ENCODE assay signal across 7 mouse cellular contexts in genomic region chr13:101213121-101213916, GRCm38 (mm10).
DNase-seq lines count a peak whose midpoint lies in the region; ATAC-seq and TF ChIP-seq lines count a peak whose summit lies in the region.

No protein-coding gene starts in this region.

- no peaks in the 10 kb centered on the region for H3K27me3 ChIP-seq in lung, postnatal 0 days (replicated peaks; ENCODE audit: insufficient read depth, low read length)
- no peaks in the 10 kb centered on the region for H3K27me3 ChIP-seq in embryonic facial prominence, embryonic 12.5 days
- no peaks in the 10 kb centered on the region for H3K27me3 ChIP-seq in hindbrain, embryonic 16.5 days (replicated peaks; ENCODE audit: control insufficient read depth, insufficient read depth, low read length)

- WGBS in lung, postnatal 0 days: 34% methylated on average over 13 of the region's 13 CpGs
- 51% methylated on average over 13 of the region's 13 CpGs for WGBS in lung, adult 2 months
- WGBS in embryonic facial prominence, embryonic 12.5 days: 50% methylated on average over 13 of the region's 13 CpGs
- WGBS in hindbrain, embryonic 16.5 days: 24% methylated on average over 13 of the region's 13 CpGs

- H3K4me2 ChIP-seq in lung, postnatal 0 days (replicated peaks; ENCODE audit: low read depth, low read length): no peak overlapping the region
- no peak overlapping the region for H3K4me2 ChIP-seq in embryonic facial prominence, embryonic 12.5 days (replicated peaks)
- no peak overlapping the region for H3K4me2 ChIP-seq in hindbrain, embryonic 16.5 days (ENCODE audit: low read length)

- H3K4me1 ChIP-seq in lung, postnatal 0 days (ENCODE audit: insufficient read depth, low read depth, low read length): no peaks in the 10 kb centered on the region
- no peaks in the 10 kb centered on the region for H3K4me1 ChIP-seq in lung, adult 2 months (ENCODE audit: control insufficient read depth, insufficient read depth, low read length)
- H3K4me1 ChIP-seq in embryonic facial prominence, embryonic 12.5 days: peaks cover 21% of the 10 kb centered on the region; the same call in 1 of the 2 replicates
- peaks cover 9% of the 10 kb centered on the region for H3K4me1 ChIP-seq in hindbrain, embryonic 16.5 days (ENCODE audit: control insufficient read depth, insufficient read depth, low read depth, low read length)

- TF ChIP-seq CTCF in lung, postnatal 0 days (IDR thresholded peaks at IDR 0.05): no peak
- TF ChIP-seq CTCF in lung, adult 2 months (IDR thresholded peaks at IDR 0.05; ENCODE audit: insufficient read depth, low read length): no peak

- no peak for TF ChIP-seq EP300 in lung, postnatal 0 days (IDR thresholded peaks at IDR 0.05)

- ATAC-seq in lung, postnatal 0 days: no peak
- ATAC-seq in embryonic facial prominence, embryonic 12.5 days (ENCODE audit: insufficient number of reproducible peaks, insufficient read depth, low FRiP score, low TSS enrichment): peak; percentile 43; the same call in 1 of the 2 replicates
- peak; percentile 63; the same call in 1 of the 2 replicates for ATAC-seq in hindbrain, embryonic 16.5 days

- no peak overlapping the region for H3K27ac ChIP-seq in lung, postnatal 0 days (ENCODE audit: low read length)
- H3K27ac ChIP-seq in embryonic facial prominence, embryonic 12.5 days: no peak overlapping the region
- H3K27ac ChIP-seq in hindbrain, embryonic 16.5 days (ENCODE audit: low read depth, low read length): no peak overlapping the region

- no peak for TF ChIP-seq POLR2A in lung, adult 2 months (IDR thresholded peaks at IDR 0.05; ENCODE audit: borderline replicate concordance, extremely low read depth, low read depth, low read length)

- no peak overlapping the region for H3K9ac ChIP-seq in lung, postnatal 0 days (replicated peaks; ENCODE audit: low read depth)
- H3K9ac ChIP-seq in embryonic facial prominence, embryonic 12.5 days: no peak overlapping the region
- H3K9ac ChIP-seq in hindbrain, embryonic 16.5 days (ENCODE audit: low read depth, low read length): no peak overlapping the region

- peak; percentile 45 for DNase-seq in lung, postnatal 0 days (ENCODE audit: low spot score)
- no peak for DNase-seq in lung, adult 2 months
- peak; percentile 56 for DNase-seq in right cerebral cortex, postnatal 4 days
- DNase-seq in gastrocnemius, postnatal 4 days (ENCODE audit: low spot score in 2 of 2): no peak
- no peak for DNase-seq in thymus, postnatal 4 days

- H3K4me3 ChIP-seq in lung, postnatal 0 days (ENCODE audit: low read depth, low read length): no peak overlapping the region
- H3K4me3 ChIP-seq in lung, adult 2 months (replicated peaks; ENCODE audit: extremely low read depth, low read depth, low read length): no peak overlapping the region
- H3K4me3 ChIP-seq in embryonic facial prominence, embryonic 12.5 days: no peak overlapping the region
- no peak overlapping the region for H3K4me3 ChIP-seq in hindbrain, embryonic 16.5 days (ENCODE audit: low read length)

- H3K36me3 ChIP-seq in lung, postnatal 0 days (ENCODE audit: insufficient read depth, low read length): no peaks in the 10 kb centered on the region
- no peaks in the 10 kb centered on the region for H3K36me3 ChIP-seq in embryonic facial prominence, embryonic 12.5 days
- H3K36me3 ChIP-seq in hindbrain, embryonic 16.5 days (ENCODE audit: control insufficient read depth, insufficient read depth, low read length): no peaks in the 10 kb centered on the region

- H3K9me3 ChIP-seq in lung, postnatal 0 days (ENCODE audit: low read length): no peaks in the 10 kb centered on the region
- H3K9me3 ChIP-seq in embryonic facial prominence, embryonic 12.5 days: no peaks in the 10 kb centered on the region
- no peaks in the 10 kb centered on the region for H3K9me3 ChIP-seq in hindbrain, embryonic 16.5 days (ENCODE audit: control insufficient read depth, low read length)

Comparison
In these comparisons a context has a peak if more than half of its experiments do, and no peak if none do; other contexts are left out.
1. DNase-seq: peak in lung, postnatal 0 days (single experiment) and right cerebral cortex, postnatal 4 days (single experiment); none in lung, adult 2 months (single experiment), gastrocnemius, postnatal 4 days (0 of 2) and thymus, postnatal 4 days (single experiment).